Mouse (Mus musculus): ENCODE data around the gene Eif4a1.

DNA sequence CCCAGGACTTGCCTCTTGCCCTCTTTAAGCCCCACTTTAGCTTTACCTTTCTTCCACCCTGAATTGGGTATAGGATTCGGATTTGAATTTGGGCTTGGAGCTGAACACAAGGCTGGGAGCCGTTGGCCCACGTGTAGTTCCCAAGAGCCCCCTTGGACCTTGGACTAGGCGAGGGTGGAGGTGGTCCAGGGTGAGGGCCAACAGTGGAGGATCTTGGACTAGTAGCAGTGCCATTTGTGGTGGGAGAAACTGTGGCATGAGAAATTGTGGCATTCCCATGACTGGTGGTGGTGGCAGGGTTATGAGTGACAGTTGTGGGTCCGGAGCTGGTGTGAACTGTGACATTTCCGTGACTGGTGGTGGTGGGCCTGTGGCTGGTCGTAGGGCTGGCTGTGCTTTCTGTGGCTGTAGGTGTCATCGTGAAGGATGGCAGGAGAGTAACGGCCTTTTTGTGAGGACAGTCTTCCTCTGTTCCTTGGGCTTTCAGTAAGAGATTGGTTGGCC is 6.7 kb downstream of the Eif4a1 start:
- TF ChIP-seq EP300 (optimal IDR thresholded peaks at IDR 0.05) (no peak), CTCF (IDR thresholded peaks at IDR 0.05; ENCODE audit: low read depth) (no peak)

Measured in stomach, postnatal 0 days (tissue).